Mouse (Mus musculus) myocyte (in vitro differentiated cells): Measurements from ENCODE around the gene Fam102a.

Experiments
- CEBPB ChIP-seq: IDR thresholded peaks from 2 replicates; pipeline ENCODE4 v1.6.1; 2011; ENCODE audit warnings: mild to moderate bottlenecking, moderate library complexity; ENCODE audit not compliant: poor library complexity, insufficient read depth, severe bottlenecking
- POLR2A ChIP-seq: IDR thresholded peaks from one replicate; pipeline ENCODE4 v1.6.1; 2011; ENCODE audit warnings: low read depth, mild to moderate bottlenecking, control low read depth, moderate library complexity; ENCODE audit not compliant: insufficient read length
- POLR2AphosphoS2 ChIP-seq: IDR thresholded peaks from one replicate; pipeline ENCODE4 v1.6.1; 2011; ENCODE audit warnings: low read depth, control low read depth; ENCODE audit not compliant: insufficient read length
- USF1 ChIP-seq: IDR thresholded peaks from one replicate; pipeline ENCODE4 v1.6.1; 2011; ENCODE audit warnings: low read depth, mild to moderate bottlenecking, control low read depth, moderate library complexity

DNA sequence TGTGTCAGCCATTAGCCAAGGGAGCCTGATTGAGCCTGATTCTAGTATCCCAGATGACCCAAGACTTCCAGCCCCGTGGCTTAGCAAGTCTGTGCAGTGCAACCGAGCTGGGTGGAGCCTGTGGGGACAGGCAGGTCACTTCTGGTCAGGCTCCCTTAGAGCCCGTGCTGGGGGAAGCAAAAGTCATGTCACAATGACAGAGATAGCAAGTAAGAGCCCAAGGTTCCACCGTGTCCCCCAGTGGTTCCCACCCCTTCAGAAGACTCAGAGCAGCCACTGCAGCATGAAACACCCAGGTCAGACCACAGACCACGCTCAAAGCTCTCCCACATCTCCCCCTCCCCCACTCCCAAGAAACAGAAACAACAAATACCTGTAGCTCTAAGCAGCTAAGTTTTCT, 38.9 kb upstream of the Fam102a start:
- TF ChIP-seq USF1 = no peak
- TF ChIP-seq POLR2AphosphoS2 = no peak
- TF ChIP-seq CEBPB = no peak
- no peak for TF ChIP-seq POLR2A
